22 mouse cellular contexts compared by ENCODE assay signal in the genomic region with DNA sequence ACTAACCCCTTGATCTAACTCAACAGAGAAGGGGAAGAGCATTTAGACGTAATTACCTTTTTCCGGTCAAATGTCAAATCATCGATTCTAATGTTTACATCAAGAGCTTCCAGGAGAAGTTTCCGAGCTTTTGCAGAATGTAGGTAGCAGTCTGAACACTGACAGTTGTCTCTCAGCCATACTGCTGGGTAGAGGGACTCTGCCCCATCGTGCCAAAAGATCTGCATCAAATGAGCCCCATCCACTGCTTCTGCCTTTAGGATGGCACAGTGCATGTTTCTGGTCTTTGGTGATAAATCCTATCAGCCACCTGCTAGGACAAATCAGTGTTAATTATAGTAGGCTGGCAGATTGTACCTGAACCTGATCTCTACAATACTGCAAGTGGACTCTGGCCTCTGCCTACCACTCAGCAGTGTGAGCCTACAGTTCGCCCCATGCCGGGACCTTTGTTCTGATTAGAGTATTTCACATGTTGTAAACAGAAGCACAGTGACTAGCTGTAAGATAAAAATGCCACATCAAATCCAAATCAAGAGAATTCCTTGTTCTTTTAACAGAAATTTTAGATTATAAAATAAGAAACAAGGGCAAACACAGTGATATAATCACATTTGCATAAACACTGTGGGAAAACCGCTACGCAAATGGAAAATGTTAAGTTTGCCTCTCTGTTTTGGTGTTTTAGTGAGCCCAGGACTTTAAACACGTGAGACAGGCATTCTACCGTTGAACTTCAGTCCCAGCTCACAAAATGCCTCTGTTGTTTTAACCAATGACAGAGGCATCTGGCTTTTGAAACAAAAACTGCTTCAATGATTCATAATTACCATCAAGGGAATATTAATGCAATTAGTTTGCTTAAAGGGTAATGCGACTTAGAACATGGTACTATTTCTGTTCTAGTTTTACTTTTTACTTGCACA. TPM values are rescaled to one million over a fixed set of nuclear protein-coding genes. Genes with fewer than 3 reads are reported as not detected.
A peak's percentile ranks its signal among the peaks of the same experiment; 100 is the strongest.
DNase-seq lines count a peak whose midpoint lies in the region; ATAC-seq and TF ChIP-seq lines count a peak whose summit lies in the region.
"Had no signal": no experiment of that assay in that cellular context is flagged by ENCODE, and none has a peak within 500 bp of the region (broad histone marks: within the 10 kb centered on the region; RNA-seq: fewer than 3 reads in every experiment).

No protein-coding gene starts in this region.

- no peak for TF ChIP-seq EP300 in liver, embryonic 14.5 days (IDR thresholded peaks at IDR 0.05; ENCODE audit: low read depth)

- H3K4me2 ChIP-seq in kidney, embryonic 14.5 days (replicated peaks; ENCODE audit: low read depth, low read length), result no peak overlapping the region
- 0 out of 2 replicates have a peak overlapping the region, but pooled peaks have one; percentile 19 for H3K4me2 ChIP-seq in intestine, embryonic 15.5 days (replicated peaks)
- peak overlapping the region; percentile 4; the same call in 1 of the 2 replicates for H3K4me2 ChIP-seq in liver, embryonic 14.5 days (ENCODE audit: low read depth)
- H3K4me2 ChIP-seq: heart, embryonic 11.5 days; neural tube, embryonic 13.5 days had no signal

- WGBS in kidney, embryonic 14.5 days, result 81% methylated on average over 12 of the region's 12 CpGs
- WGBS in intestine, embryonic 15.5 days, result 54% methylated on average over 12 of the region's 12 CpGs
- WGBS in liver, embryonic 14.5 days (ENCODE audit: insufficient replicate concordance), result 60% methylated on average over 12 of the region's 12 CpGs

- TF ChIP-seq CTCF in liver, embryonic 14.5 days (IDR thresholded peaks at IDR 0.05; ENCODE audit: low read depth), result no peak

- no peak overlapping the region for H3K27ac ChIP-seq in kidney, embryonic 14.5 days (ENCODE audit: low read depth, low read length)
- no peak overlapping the region for H3K27ac ChIP-seq in intestine, embryonic 15.5 days
- no peak overlapping the region for H3K27ac ChIP-seq in liver, embryonic 14.5 days
- H3K27ac ChIP-seq: midbrain, embryonic 10.5 days; neural tube, embryonic 13.5 days had no signal

- no peak for ATAC-seq in kidney, embryonic 14.5 days (ENCODE audit: low FRiP score, low TSS enrichment)
- peak; percentile 98 for ATAC-seq in intestine, embryonic 15.5 days
- ATAC-seq in liver, embryonic 14.5 days (ENCODE audit: insufficient read depth), result peak; percentile 78
- no peak for ATAC-seq in CD4-positive, CD25-positive, alpha-beta regulatory T cell, adult 4 months
- ATAC-seq: inflammation-experienced regulatory T-cells, adult 6 months had no signal

- peak; percentile 69 for DNase-seq in kidney, adult 11 months
- peak; percentile 37 for DNase-seq in kidney, postnatal 14 days
- DNase-seq in liver, embryonic 14.5 days (ENCODE audit: low read depth in 3 of 3, low spot score in 3 of 3), result peak; percentile 11 to 18 (median 16)
- DNase-seq in retina, embryonic 14.5 days (ENCODE audit: low spot score), result no peak
- DNase-seq in layer of hippocampus, adult 18-20 months (ENCODE audit: low spot score in 2 of 2), result no peak
- DNase-seq: cerebellum, postnatal 36 days; gastrocnemius, postnatal 14 days; heart, postnatal 36 days; layer of hippocampus, postnatal 36 days; lung, postnatal 14 days; retina, postnatal 1 day had no signal

- no peak overlapping the region for H3K4me3 ChIP-seq in kidney, embryonic 14.5 days (ENCODE audit: low read length)
- no peak overlapping the region for H3K4me3 ChIP-seq in intestine, embryonic 15.5 days (replicated peaks)
- H3K4me3 ChIP-seq in liver, embryonic 14.5 days (ENCODE audit: insufficient read depth in 1 of 2, low read depth in 2 of 2, low read length in 2 of 2), result peak overlapping the region; percentile 1 to 45; a peak in 3 of 4 replicates
- H3K4me3 ChIP-seq: midbrain, embryonic 10.5 days; neural tube, embryonic 13.5 days had no signal

- H3K36me3 ChIP-seq in kidney, embryonic 14.5 days (ENCODE audit: control insufficient read depth, insufficient read depth, low read length), result no peaks in the 10 kb centered on the region
- no peaks in the 10 kb centered on the region for H3K36me3 ChIP-seq in intestine, embryonic 15.5 days
- H3K36me3 ChIP-seq in liver, embryonic 14.5 days (replicated peaks; ENCODE audit: control insufficient read depth, insufficient read depth, low read depth), result no peaks in the 10 kb centered on the region
- H3K36me3 ChIP-seq: G1E; midbrain, embryonic 10.5 days; neural tube, embryonic 13.5 days had no signal

- peaks cover 3% of the 10 kb centered on the region; the same call in 1 of the 2 replicates for H3K4me1 ChIP-seq in kidney, embryonic 14.5 days (ENCODE audit: control insufficient read depth, insufficient read depth, low read length)
- 0 out of 2 replicates have a peak, but pooled peaks cover 4% of the 10 kb centered on the region for H3K4me1 ChIP-seq in intestine, embryonic 15.5 days (replicated peaks)
- H3K4me1 ChIP-seq in liver, embryonic 14.5 days (replicated peaks; ENCODE audit: control insufficient read depth in 2 of 2, insufficient read depth in 2 of 2, low read length in 1 of 2), result peaks cover 0 to 2% of the 10 kb centered on the region in 2 experiments; a peak in 1 of 4 replicates
- H3K4me1 ChIP-seq: midbrain, embryonic 10.5 days; neural tube, embryonic 13.5 days had no signal

- no peak overlapping the region for H3K9ac ChIP-seq in kidney, embryonic 14.5 days (ENCODE audit: low read depth, low read length)
- H3K9ac ChIP-seq in intestine, embryonic 15.5 days, result no peak overlapping the region
- no peak overlapping the region for H3K9ac ChIP-seq in liver, embryonic 14.5 days (replicated peaks)
- H3K9ac ChIP-seq: neural tube, embryonic 13.5 days had no signal

- H3K9me3 ChIP-seq in kidney, embryonic 14.5 days (ENCODE audit: control insufficient read depth, low read length), result no peaks in the 10 kb centered on the region
- H3K9me3 ChIP-seq in intestine, embryonic 15.5 days, result no peaks in the 10 kb centered on the region
- no peaks in the 10 kb centered on the region for H3K9me3 ChIP-seq in liver, embryonic 14.5 days (ENCODE audit: control insufficient read depth, low read length)
- H3K9me3 ChIP-seq: G1E; midbrain, embryonic 10.5 days; neural tube, embryonic 13.5 days had no signal

- no peaks in the 10 kb centered on the region for H3K27me3 ChIP-seq in kidney, embryonic 14.5 days (ENCODE audit: control insufficient read depth, insufficient read depth, low read length)
- no peaks in the 10 kb centered on the region for H3K27me3 ChIP-seq in intestine, embryonic 15.5 days (replicated peaks)
- no peaks in the 10 kb centered on the region for H3K27me3 ChIP-seq in liver, embryonic 14.5 days (ENCODE audit: control insufficient read depth, insufficient read depth, low read length)
- H3K27me3 ChIP-seq: neural tube, embryonic 13.5 days had no signal

RNA-seq across cellular contexts. Expression of a gene that starts 8.7 kb away (rescaled TPM):
- 0.04 and 0.12 TPM in 2 replicates for polyA plus RNA-seq in kidney, embryonic 14.5 days (2014; fragmentation: Nextera tagmentation; extraction: Ambion mirVana)
- polyA plus RNA-seq in intestine, embryonic 15.5 days (2015; fragmentation: Nextera tagmentation; extraction: Ambion mirVana), result 0.45 and 0.53 TPM in 2 replicates
- 1.9 and 2.2 TPM in 2 replicates for polyA plus RNA-seq in liver, embryonic 14.5 days (2012; rRNA removed)
- polyA plus RNA-seq in liver, embryonic 14.5 days (2014; fragmentation: Nextera tagmentation; extraction: Ambion mirVana), result 5.7 and 6.5 TPM in 2 replicates
- not detected for polyA plus RNA-seq in CD4-positive, CD25-positive, alpha-beta regulatory T cell, adult 4 months (2017; shearing (Covaris generic))
- total RNA-seq in layer of hippocampus, adult 18-20 months (2021), result 1 to 10 TPM; 1.3 to 1.5 TPM
- total RNA-seq: heart, postnatal 36 days; monocyte, adult 5-6 weeks had no signal
- polyA plus RNA-seq: C2C12; G1E; heart, embryonic 11.5 days; inflammation-experienced regulatory T-cells, adult 6 months; midbrain, embryonic 10.5 days; neural tube, embryonic 13.5 days; spleen, adult 2 months had no signal

RNA-seq across cellular contexts. Expression of a gene that starts 57.4 kb away (rescaled TPM):
- polyA plus RNA-seq in kidney, embryonic 14.5 days (2014; fragmentation: Nextera tagmentation; extraction: Ambion mirVana), result 21.0 and 21.8 TPM in 2 replicates
- polyA plus RNA-seq in intestine, embryonic 15.5 days (2015; fragmentation: Nextera tagmentation; extraction: Ambion mirVana), result 26.4 and 31.0 TPM in 2 replicates
- polyA plus RNA-seq in liver, embryonic 14.5 days (2012; rRNA removed), result 0.10 and 0.28 TPM in 2 replicates
- polyA plus RNA-seq in liver, embryonic 14.5 days (2014; fragmentation: Nextera tagmentation; extraction: Ambion mirVana), result 0.23 and 0.24 TPM in 2 replicates
- polyA plus RNA-seq in CD4-positive, CD25-positive, alpha-beta regulatory T cell, adult 4 months (2017; shearing (Covaris generic)), result not detected
- 1 to 10 TPM; 2.6 to 2.9 TPM for total RNA-seq in layer of hippocampus, adult 18-20 months (2021)
- total RNA-seq: G1E; monocyte, adult 5-6 weeks had no signal
- polyA plus RNA-seq: G1E; inflammation-experienced regulatory T-cells, adult 6 months had no signal

Comparison
In these comparisons a context has a peak if more than half of its experiments do, and no peak if none do; other contexts are left out.
1. DNase-seq: peak in kidney, adult 11 months (single experiment), kidney, postnatal 14 days (single experiment) and liver, embryonic 14.5 days (3 of 3); none in retina, embryonic 14.5 days (single experiment) and layer of hippocampus, adult 18-20 months (0 of 2).
2. ATAC-seq: peak in intestine, embryonic 15.5 days (single experiment) and liver, embryonic 14.5 days (single experiment); none in kidney, embryonic 14.5 days (single experiment) and CD4-positive, CD25-positive, alpha-beta regulatory T cell, adult 4 months (single experiment).
3. H3K4me3 ChIP-seq: peak in liver, embryonic 14.5 days (2 of 2); none in kidney, embryonic 14.5 days (single experiment) and intestine, embryonic 15.5 days (single experiment).
4. RNA of a gene that starts 57.4 kb away (polyA plus RNA-seq): 26.4 to 31.0 TPM in intestine, embryonic 15.5 days and 21.0 to 21.8 TPM in kidney, embryonic 14.5 days; 0.10 to 0.28 TPM in liver, embryonic 14.5 days and not detected in CD4-positive, CD25-positive, alpha-beta regulatory T cell, adult 4 months; every median in the first group is over 10 times any median in the second.